Mouse (Mus musculus): ENCODE measurements around the gene Rsph14.
A peak's percentile ranks its signal among the peaks of the same experiment; 100 is the strongest.

The Rsph14 gene

GRCm38 (mm10) chr10:74994863-74995262 is 37.5 kb downstream of the Rsph14 start:
- DNase-seq (ENCODE audit: low spot score in 2 of 2): no peak

GRCm38 (mm10) chr10:74990584-74991322 is 41.6 kb downstream of the Rsph14 start:
- DNase-seq (ENCODE audit: low spot score in 2 of 2): no peak

- DNase-seq (ENCODE audit: low spot score in 2 of 2): no peak
Observed at GRCm38 (mm10) chr10:74989814-74990213, 42.6 kb downstream of the Rsph14 start.

GRCm38 (mm10) chr10:74987698-74988470 is 44.5 kb downstream of the Rsph14 start:
- DNase-seq (ENCODE audit: low spot score in 2 of 2): no peak

GRCm38 (mm10) chr10:74983176-74983575 is 49.2 kb downstream of the Rsph14 start:
- DNase-seq (ENCODE audit: low spot score in 2 of 2): no peak

- no peak for DNase-seq (ENCODE audit: low spot score in 2 of 2)
Observed at GRCm38 (mm10) chr10:74981159-74981558, 51.2 kb downstream of the Rsph14 start.

GRCm38 (mm10) chr10:74978056-74978455 is 54.3 kb downstream of the Rsph14 start:
- no peak for DNase-seq (ENCODE audit: low spot score in 2 of 2)

GRCm38 (mm10) chr10:74976429-74976828 is 56.0 kb downstream of the Rsph14 start:
- no peak for DNase-seq (ENCODE audit: low spot score in 2 of 2)

GRCm38 (mm10) chr10:74975626-74976025 is 56.8 kb downstream of the Rsph14 start:
- DNase-seq (ENCODE audit: low spot score in 2 of 2): no peak

- no peak for DNase-seq (ENCODE audit: low spot score in 2 of 2)
Observed at GRCm38 (mm10) chr10:74973026-74973425, 59.4 kb downstream of the Rsph14 start.

GRCm38 (mm10) chr10:74969266-74969665 is 63.1 kb downstream of the Rsph14 start:
- no peak for DNase-seq (ENCODE audit: low spot score in 2 of 2)

GRCm38 (mm10) chr10:74967651-74968267 is 64.6 kb downstream of the Rsph14 start:
- DNase-seq (ENCODE audit: low spot score in 2 of 2): no peak

- DNase-seq (ENCODE audit: low spot score in 2 of 2): peak; percentile 68 to 74
Observed at GRCm38 (mm10) chr10:74966850-74967451, 65.4 kb downstream of the Rsph14 start, which contains the start of gene Gnaz. Gene Gnaz (plus strand): TSS chr10:74967177.

- no peak for DNase-seq (ENCODE audit: low spot score in 2 of 2)
Observed at GRCm38 (mm10) chr10:74964380-74964779, 68.0 kb downstream of the Rsph14 start.

GRCm38 (mm10) chr10:74952830-74953443 is 79.4 kb downstream of the Rsph14 start:
- DNase-seq (ENCODE audit: low spot score in 2 of 2): no peak

- DNase-seq (ENCODE audit: low spot score in 2 of 2): no peak
Observed at GRCm38 (mm10) chr10:74940795-74941194, 91.6 kb downstream of the Rsph14 start.

GRCm38 (mm10) chr10:74939300-74939699 is 93.1 kb downstream of the Rsph14 start:
- DNase-seq (ENCODE audit: low spot score in 2 of 2): no peak

- no peak for DNase-seq (ENCODE audit: low spot score in 2 of 2)
Observed at GRCm38 (mm10) chr10:74938410-74938809, 94.0 kb downstream of the Rsph14 start.

GRCm38 (mm10) chr10:74937003-74937790 is 95.2 kb downstream of the Rsph14 start:
- DNase-seq (ENCODE audit: low spot score in 2 of 2): peak in 1 of 2 experiments; percentile 3

- no peak for DNase-seq (ENCODE audit: low spot score in 2 of 2)
Observed at GRCm38 (mm10) chr10:74935016-74935415, 97.4 kb downstream of the Rsph14 start.

GRCm38 (mm10) chr10:74934521-74934920 is 97.9 kb downstream of the Rsph14 start:
- DNase-seq (ENCODE audit: low spot score in 2 of 2): no peak

Measured in spleen, postnatal 14 days (tissue).